Mouse (Mus musculus): ENCODE measurements around the gene Gm49318. TPM values are rescaled to one million over a fixed set of nuclear protein-coding genes. Genes with fewer than 3 reads are reported as not detected.
A peak's percentile ranks its signal among the peaks of the same experiment; 100 is the strongest.
"Not testable (repeated sequence)": the region's sequence is repeated elsewhere in the genome, so short reads cannot be mapped to it uniquely, and the experiment has no call there.

Gm49318 gene
- total RNA-seq, 2 experiments from 2014 or later = not detected

DNA sequence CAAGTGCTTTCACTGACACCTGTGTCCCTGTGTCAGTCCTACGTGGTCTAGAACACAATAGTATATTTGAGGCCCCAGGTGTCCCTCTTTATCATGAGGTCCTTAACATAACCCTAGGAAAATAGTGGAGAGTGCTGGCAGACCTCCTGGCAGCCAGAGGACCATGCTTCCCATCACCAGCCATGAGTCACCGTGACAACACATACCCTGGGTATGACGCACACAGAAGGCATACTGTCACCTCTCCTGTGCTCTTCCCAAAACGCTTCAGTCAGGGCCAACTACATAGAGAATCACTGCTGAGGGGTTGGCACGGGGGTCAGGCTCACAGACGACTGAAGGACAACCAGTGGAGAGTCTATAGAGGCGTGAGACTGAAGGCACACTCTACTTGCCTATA is 18.9 kb upstream of the Gm49318 start:
- no peak for TF ChIP-seq CTCF (IDR thresholded peaks at IDR 0.05)
- Histone ChIP-seq H3K4me3 (no peak overlapping the region), H3K27ac (no peak overlapping the region)
- intact Hi-C loops (cut with DNase I) = no loop called here
- DNase-seq = no peak

DNA sequence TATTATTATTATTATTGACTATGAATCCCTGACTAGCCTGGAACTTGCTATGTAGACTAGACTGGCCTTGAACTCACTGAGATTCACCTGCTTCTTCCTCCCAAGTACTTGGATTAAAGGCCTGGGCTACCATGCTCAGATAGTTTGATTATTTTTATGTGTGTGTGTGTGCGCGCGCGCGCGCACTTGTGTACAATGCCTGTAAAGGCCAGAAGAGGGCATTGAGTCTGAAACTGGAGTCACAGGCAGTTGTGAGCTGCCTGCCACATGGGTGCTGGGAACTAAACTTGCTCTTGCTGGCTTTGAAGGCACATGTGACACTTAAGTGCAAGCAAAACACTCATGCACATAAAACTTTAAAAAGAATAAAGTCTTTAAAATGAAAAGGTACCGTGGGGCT is 18.2 kb upstream of the Gm49318 start:
- no peak for TF ChIP-seq CTCF (IDR thresholded peaks at IDR 0.05)
- DNase-seq = no peak
- intact Hi-C loops (cut with DNase I) = no loop called here
- Histone ChIP-seq H3K4me3 (no peak overlapping the region), H3K27ac (no peak overlapping the region)

DNA sequence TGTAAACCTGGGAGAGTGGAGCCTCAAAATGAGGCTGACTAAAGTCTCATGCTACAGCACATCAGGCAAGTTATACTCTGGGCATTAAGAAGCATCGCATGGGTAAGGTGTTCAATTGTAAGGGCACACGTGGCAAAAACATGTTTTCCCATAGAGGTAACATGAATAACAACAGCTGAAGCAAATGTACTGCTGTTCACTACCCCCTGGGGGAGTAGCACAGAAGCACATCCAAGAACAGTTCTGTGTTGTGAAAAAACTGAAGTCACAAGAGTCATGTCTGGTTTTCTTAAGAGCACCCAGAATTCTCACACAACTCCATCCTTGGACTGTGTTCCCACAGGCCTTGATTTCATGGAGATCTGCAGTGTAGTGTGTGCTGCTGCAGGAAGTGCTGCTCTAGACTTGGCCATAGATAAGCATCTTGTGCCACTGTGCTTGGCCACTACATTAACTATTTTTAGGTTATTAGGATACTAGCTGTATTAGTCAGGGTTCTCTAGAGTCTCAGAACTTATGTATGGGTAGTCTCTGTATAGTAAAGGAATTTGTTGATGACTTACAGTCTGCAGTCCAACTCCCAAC is 16.1 kb upstream of the Gm49318 start:
- DNase-seq = no peak
- intact Hi-C loops (cut with DNase I) = no loop called here
- no peak overlapping the region for H3K4me3 ChIP-seq
- H3K27ac ChIP-seq = peak overlapping the region; percentile 5; the same call in 1 of the 2 replicates
- TF ChIP-seq CTCF (IDR thresholded peaks at IDR 0.05) = peak; percentile 7; the same call in 1 of the 2 replicates

GRCm38 (mm10) chr9:22086012-22086411 is 15.0 kb upstream of the Gm49318 start:
- DNase-seq = no peak
- peak overlapping the region; percentile 92 for H3K27ac ChIP-seq
- intact Hi-C loops (cut with DNase I) = no loop called here

DNA sequence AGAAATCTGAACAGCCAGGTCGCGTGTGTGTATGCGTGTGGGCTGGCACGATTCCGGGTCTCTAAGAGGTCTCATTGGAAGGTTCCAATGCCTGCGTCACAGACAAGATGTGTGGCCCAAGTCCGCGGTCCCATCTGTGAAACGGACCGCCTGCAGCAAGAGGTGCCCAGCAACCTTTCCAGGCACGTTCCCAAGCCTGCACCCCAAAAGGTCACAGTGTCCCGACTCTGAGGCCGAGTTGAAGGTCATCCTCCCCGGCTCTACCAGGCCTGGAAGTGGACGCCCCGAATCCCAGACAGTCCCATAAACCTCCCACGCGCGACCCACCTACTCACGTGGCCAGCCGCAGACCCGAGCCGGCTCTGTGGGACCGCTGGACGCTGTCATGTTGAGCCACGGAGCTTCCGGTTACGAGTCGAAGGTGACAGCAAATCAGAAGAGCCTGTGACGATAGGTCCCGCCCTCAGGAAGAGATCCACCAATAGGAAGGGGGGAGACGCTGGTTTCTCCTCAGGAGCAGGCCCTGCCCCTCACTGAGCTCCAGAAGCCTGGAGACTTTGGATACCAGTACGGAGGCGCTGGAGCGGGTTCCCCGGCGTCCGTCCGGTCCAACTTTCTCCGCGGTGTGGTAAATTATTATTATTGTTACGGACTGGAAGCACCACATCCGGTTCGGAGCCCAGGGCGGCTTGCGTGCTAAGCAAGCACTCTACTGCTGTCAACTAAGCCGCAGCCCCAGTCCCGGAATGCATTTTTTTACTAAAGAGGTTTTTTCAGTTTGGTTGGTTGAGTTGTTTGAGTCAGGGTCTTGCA is 14.2 kb upstream of the Gm49318 start, which contains the start of gene Ecsit:
Ecsit (minus strand) TSS at position 417 of the 813 bp plus-strand sequence.
- no peak for TF ChIP-seq CTCF (IDR thresholded peaks at IDR 0.05)
- peak; percentile 94 for DNase-seq
- Histone ChIP-seq H3K27ac (peak within 1 kb of the TSS; percentile 92), H3K4me3 (peak within 1 kb of the TSS; percentile 96)
- intact Hi-C loops (cut with DNase I) = loop anchor here (1.0 kb wide), 1 partner anchor 14 kb away; the partner anchor contains the start of genes Gm49318 and Zfp653

More at GRCm38 (mm10) chr9:22086012-22086411, 15.0 kb upstream of the Gm49318 start:
- peak overlapping the region; percentile 96 for H3K4me3 ChIP-seq
- no peak for TF ChIP-seq CTCF (IDR thresholded peaks at IDR 0.05)

DNA sequence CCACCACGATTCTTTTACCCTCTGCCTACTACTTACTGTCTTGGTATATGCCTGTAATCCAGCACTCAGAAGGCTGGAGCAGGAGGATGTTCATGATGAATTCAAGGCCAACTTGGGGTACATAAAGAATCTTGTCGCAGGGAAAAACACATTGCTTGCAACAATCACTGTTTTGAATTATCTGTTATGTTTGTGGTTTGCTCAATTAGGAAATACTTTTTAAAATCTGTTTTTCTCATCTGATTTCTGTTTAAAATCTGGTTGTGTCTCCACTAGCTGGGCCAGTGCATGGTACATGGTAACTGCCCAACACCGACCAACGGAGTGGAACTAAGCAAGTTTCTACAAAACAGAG is 13.6 kb upstream of the Gm49318 start:
- TF ChIP-seq CTCF (IDR thresholded peaks at IDR 0.05) = no peak
- Histone ChIP-seq H3K27ac (peak overlapping the region; percentile 92), H3K4me3 (peak overlapping the region; percentile 96)
- no peak for DNase-seq
- intact Hi-C loops (cut with DNase I) = loop anchor here (1.0 kb wide), 1 partner anchor 13 kb away; the partner anchor contains the start of genes Gm49318 and Zfp653

- Histone ChIP-seq H3K4me3 (no peak overlapping the region), H3K27ac (no peak overlapping the region)
- DNase-seq = no peak
- intact Hi-C loops (cut with DNase I) = no loop called here
- TF ChIP-seq CTCF (IDR thresholded peaks at IDR 0.05) = no peak
These were observed 5.2 kb upstream of the Gm49318 start for GRCm38 (mm10) chr9:22076223-22076622.

- H3K4me3 ChIP-seq; DNase-seq; H3K27ac ChIP-seq; intact Hi-C loops (cut with DNase I): not testable (repeated sequence)
These were observed 4.7 kb upstream of the Gm49318 start for GRCm38 (mm10) chr9:22075778-22076177.

DNA sequence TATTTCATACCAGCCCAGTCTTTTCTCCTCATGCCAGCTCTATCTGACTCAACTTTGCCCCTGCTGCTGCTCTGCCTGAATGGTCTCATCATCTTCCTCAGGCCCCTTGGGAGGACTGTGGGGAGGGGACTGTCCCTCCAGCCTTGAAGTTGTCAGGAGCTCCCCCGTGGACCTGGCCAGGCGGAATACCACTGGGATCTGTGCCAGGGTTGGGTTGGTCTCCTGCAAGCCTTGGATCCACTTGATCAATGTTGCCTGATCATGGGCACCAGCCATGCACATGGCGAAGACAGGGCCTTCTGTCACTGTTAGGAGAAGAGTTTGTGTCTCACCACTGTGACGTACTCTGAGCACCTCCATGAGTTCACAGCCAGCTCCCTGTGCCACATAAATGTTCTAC is 1.2 kb upstream of the Gm49318 start:
- DNase-seq = no peak
- no peak overlapping the region for H3K27ac ChIP-seq
- intact Hi-C loops (cut with DNase I) = loop anchor here (5.0 kb wide), 2 partner anchors 70 to 115 kb away; partner anchors contain the start of genes Ccdc151, Prkcsh and Swsap1
- no peak for TF ChIP-seq CTCF (IDR thresholded peaks at IDR 0.05)
- H3K4me3 ChIP-seq = no peak overlapping the region

GRCm38 (mm10) chr9:22069881-22070553 is 1.0 kb downstream of the Gm49318 start:
- TF ChIP-seq CTCF (IDR thresholded peaks at IDR 0.05) = no peak
- peak overlapping the region; percentile 97 for H3K27ac ChIP-seq
- intact Hi-C loops (cut with DNase I) = loop anchor here (2.0 to 5.0 kb wide), 3 partner anchors 47 to 113 kb away; partner anchors contain the start of genes Ccdc151, Elof1, Prkcsh and Swsap1
- peak overlapping the region; percentile 87 for H3K4me3 ChIP-seq
- no peak for DNase-seq

GRCm38 (mm10) chr9:22067195-22067594 is 3.9 kb downstream of the Gm49318 start:
- no peak for DNase-seq
- intact Hi-C loops (cut with DNase I) = no loop called here
- TF ChIP-seq CTCF (IDR thresholded peaks at IDR 0.05) = no peak
- Histone ChIP-seq H3K27ac (no peak overlapping the region), H3K4me3 (no peak overlapping the region)

- DNase-seq = peak; percentile 70
These were observed 4.6 kb downstream of the Gm49318 start for GRCm38 (mm10) chr9:22066433-22066832.

More at GRCm38 (mm10) chr9:22066433-22066832, 4.6 kb downstream of the Gm49318 start:
- no peak overlapping the region for H3K4me3 ChIP-seq
- no peak overlapping the region for H3K27ac ChIP-seq
- peak; percentile 89 for TF ChIP-seq CTCF (IDR thresholded peaks at IDR 0.05)
- intact Hi-C loops (cut with DNase I) = loop anchor here (1.0 kb wide), 2 partner anchors 77 to 89 kb away; no protein-coding TSS in a partner anchor
